Mouse (Mus musculus) bone marrow macrophage, adult 2 months (primary cell): ENCODE results near the gene Adcy9.

ENCODE experiments used
- CTCF ChIP-seq: IDR thresholded peaks from 2 replicates; pipeline ENCODE4 v1.5.1; 2012; ENCODE audit warnings: low read depth, mild to moderate bottlenecking, low read length, moderate library complexity
- POLR2A ChIP-seq: IDR thresholded peaks from 2 replicates; pipeline ENCODE4 v1.6.1; 2012; ENCODE audit warnings: mild to moderate bottlenecking, low read depth, low read length, borderline replicate concordance

- no peak for TF ChIP-seq POLR2A
- no peak for TF ChIP-seq CTCF
These were observed 42.7 kb downstream of the Adcy9 start for GRCm38 (mm10) chr16:4377556-4377955.
